Mouse (Mus musculus): ENCODE measurements around the gene Krtap13-1. TPM values are rescaled to one million over a fixed set of nuclear protein-coding genes. Genes with fewer than 3 reads are reported as not detected.

The Krtap13-1 gene
- total RNA-seq, 2 experiments from 2014 or later = not detected

Other genes with a start within 250 kb of the Krtap13-1 start
- gene Cldn17, start 221.9 kb upstream of the Krtap13-1 start, total RNA-seq (2021) = not detected
- under 1 TPM in 1 of 2 experiments, not detected in 1; 0.28 TPM for gene Cldn8, start 165.7 kb upstream of the Krtap13-1 start, total RNA-seq (2021)
- not detected for gene Krtap24-1, start 116.6 kb upstream of the Krtap13-1 start, total RNA-seq (2021)
- not detected for gene 2310079G19Rik, start 101.2 kb upstream of the Krtap13-1 start, total RNA-seq (2021)
- not detected for gene Krtap26-1, start 81.1 kb upstream of the Krtap13-1 start, total RNA-seq (2021)
- not detected for gene Krtap27-1, start 57.2 kb upstream of the Krtap13-1 start, total RNA-seq (2021)
- gene 2310061N02Rik, start 20.9 kb upstream of the Krtap13-1 start, total RNA-seq (2021) = not detected
- gene Krtap13, start 22.8 kb downstream of the Krtap13-1 start, total RNA-seq (2021) = not detected
- not detected for gene 2310034C09Rik, start 30.0 kb downstream of the Krtap13-1 start, total RNA-seq (2021)
- gene 2310057N15Rik, start 45.3 kb downstream of the Krtap13-1 start, total RNA-seq (2021) = not detected
- gene Gm5965, start 49.0 kb downstream of the Krtap13-1 start, total RNA-seq (2021) = not detected
- gene Gm20741, start 83.4 kb downstream of the Krtap13-1 start, total RNA-seq (2021) = not detected
- not detected for gene Krtap15, start 91.4 kb downstream of the Krtap13-1 start, total RNA-seq (2021)
- not detected for gene Krtap14, start 97.3 kb downstream of the Krtap13-1 start, total RNA-seq (2021)
- not detected for gene Krtap19-1, start 140.5 kb downstream of the Krtap13-1 start, total RNA-seq (2021)
- gene Krtap19-2, start 145.4 kb downstream of the Krtap13-1 start, total RNA-seq (2021) = not detected
- gene Krtap19-3, start 149.2 kb downstream of the Krtap13-1 start, total RNA-seq (2021) = not detected
- not detected for gene Krtap19-4, start 156.2 kb downstream of the Krtap13-1 start, total RNA-seq (2021)
- not detected for gene Krtap19-5, start 167.6 kb downstream of the Krtap13-1 start, total RNA-seq (2021)
- gene Krtap19-9b, start 203.4 kb downstream of the Krtap13-1 start, total RNA-seq (2021) = not detected
- gene Krtap16-3, start 234.0 kb downstream of the Krtap13-1 start, total RNA-seq (2021) = not detected

Data from left cerebral cortex, postnatal 4 days (tissue).